Mouse (Mus musculus): ENCODE results near the gene Doc2a.

DNA sequence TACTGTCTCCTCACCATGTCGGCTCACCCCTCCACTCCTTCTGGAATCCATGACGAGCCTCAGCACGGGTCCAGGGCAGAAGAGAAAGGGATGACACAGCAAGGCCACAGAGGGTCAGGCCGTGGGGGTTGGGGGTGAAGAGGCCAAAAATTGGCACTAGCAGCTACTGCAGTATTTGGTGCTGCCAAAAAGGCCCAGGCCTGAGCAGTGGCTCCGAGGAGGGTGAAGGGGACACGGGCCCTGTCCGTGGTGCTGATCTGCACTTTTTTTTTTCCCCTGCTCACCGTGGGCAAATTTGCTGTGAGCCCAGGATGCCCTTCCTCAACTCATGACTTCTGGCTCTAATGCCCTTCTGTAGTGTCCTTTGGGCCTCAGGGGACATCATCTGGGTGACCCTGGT lies 21.8 kb upstream of the Doc2a start:
- TF ChIP-seq CTCF (IDR thresholded peaks at IDR 0.05) (no peak), POLR2A (IDR thresholded peaks at IDR 0.05; ENCODE audit: insufficient read depth, low read depth, low read length) (no peak), EP300 (IDR thresholded peaks at IDR 0.05; ENCODE audit: insufficient read depth, low read depth, low read length) (no peak)
